ENCODE assay signal across 10 mouse cellular contexts in the genomic region with DNA sequence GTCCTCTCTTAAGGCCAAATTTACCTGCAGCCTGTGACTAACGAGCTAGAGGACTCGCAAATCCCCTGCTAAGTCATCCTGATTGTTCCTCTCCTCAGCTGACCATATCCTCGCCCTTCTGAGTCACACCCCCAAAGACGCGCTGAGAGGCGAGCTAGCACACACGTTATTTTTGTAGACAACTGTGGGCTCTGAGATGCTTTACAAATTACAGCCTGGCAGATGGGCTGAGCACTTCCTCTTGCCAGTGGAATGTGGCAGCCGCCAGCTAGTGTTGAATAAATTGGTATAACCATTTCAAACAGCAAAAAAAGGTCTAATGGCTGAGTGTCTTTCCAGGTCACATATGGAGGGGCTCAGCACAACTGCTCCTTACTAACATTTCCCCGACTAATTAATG.
DNase-seq lines count a peak whose midpoint lies in the region; ATAC-seq and TF ChIP-seq lines count a peak whose summit lies in the region.
"Had no signal": no experiment of that assay in that cellular context is flagged by ENCODE, and none has a peak within 500 bp of the region (broad histone marks: within the 10 kb centered on the region; RNA-seq: fewer than 3 reads in every experiment).

No protein-coding gene starts in this region.

- no peaks in the 10 kb centered on the region for H3K27me3 ChIP-seq in heart, adult 2 months (ENCODE audit: control insufficient read depth, insufficient read depth, low read length)
- no peaks in the 10 kb centered on the region for H3K27me3 ChIP-seq in hindbrain, embryonic 13.5 days

- 0 out of 2 replicates have a peak overlapping the region, but pooled peaks have one; percentile 2 for H3K27ac ChIP-seq in heart, adult 2 months
- H3K27ac ChIP-seq in hindbrain, embryonic 13.5 days, result no peak overlapping the region

- H3K4me2 ChIP-seq in hindbrain, embryonic 13.5 days, result no peak overlapping the region
- H3K4me2 ChIP-seq: lung, embryonic 14.5 days had no signal

- intact Hi-C loops in heart, adult 2 months (cut with DNase I), result no loop called here
- intact Hi-C loops in heart, postnatal 25 days (cut with DNase I), result no loop called here

- H3K79me2 ChIP-seq in heart, adult 2 months (replicated peaks; ENCODE audit: control insufficient read depth, insufficient read depth, low read length), result no peaks in the 10 kb centered on the region

- peak in 1 of 2 experiments; percentile 18 for DNase-seq in heart, adult 2 months
- no peak for DNase-seq in heart, postnatal 25 days (ENCODE audit: low spot score)
- DNase-seq in cerebellum, postnatal 14 days, result peak; percentile 50 to 60
- peak; percentile 78 for DNase-seq in layer of hippocampus, adult 9-11 months
- DNase-seq in right cerebral cortex, postnatal 36 days (ENCODE audit: low spot score in 2 of 2), result peak; percentile 63 to 83
- no peak for DNase-seq in ovary, postnatal 14 days (ENCODE audit: low spot score)
- DNase-seq in embryo, embryonic 10 days (ENCODE audit: low spot score), result no peak
- DNase-seq: lung, embryonic 14.5 days; thymus, adult 18-20 months had no signal

- H3K4me3 ChIP-seq in heart, adult 2 months, result no peak overlapping the region
- no peak overlapping the region for H3K4me3 ChIP-seq in hindbrain, embryonic 13.5 days

- no peak for ATAC-seq in hindbrain, embryonic 13.5 days (ENCODE audit: low FRiP score)

- H3K9me3 ChIP-seq in hindbrain, embryonic 13.5 days, result no peaks in the 10 kb centered on the region

- peaks cover 3% of the 10 kb centered on the region for H3K36me3 ChIP-seq in heart, adult 2 months (ENCODE audit: control insufficient read depth, insufficient read depth, low read length)
- peaks cover 78% of the 10 kb centered on the region for H3K36me3 ChIP-seq in hindbrain, embryonic 13.5 days

- 0 out of 2 replicates have a peak, but pooled peaks have one; percentile 16 for TF ChIP-seq EP300 in heart, adult 2 months (IDR thresholded peaks at IDR 0.05; ENCODE audit: insufficient read depth, low read depth, low read length)

- no peaks in the 10 kb centered on the region for H3K4me1 ChIP-seq in heart, adult 2 months (ENCODE audit: control insufficient read depth, insufficient read depth, low read length)
- no peaks in the 10 kb centered on the region; the same call in 1 of the 2 replicates for H3K4me1 ChIP-seq in hindbrain, embryonic 13.5 days (replicated peaks)

- WGBS in heart, adult 2 months, result 54% methylated on average over 9 of the region's 9 CpGs
- WGBS in hindbrain, embryonic 13.5 days, result 89% methylated on average over 9 of the region's 9 CpGs

- TF ChIP-seq CTCF in heart, adult 2 months (IDR thresholded peaks at IDR 0.05), result no peak

- TF ChIP-seq POLR2A in heart, adult 2 months (IDR thresholded peaks at IDR 0.05; ENCODE audit: insufficient read depth, low read depth, low read length), result no peak

- H3K9ac ChIP-seq in heart, adult 2 months (ENCODE audit: low read depth, low read length), result no peak overlapping the region
- no peak overlapping the region for H3K9ac ChIP-seq in hindbrain, embryonic 13.5 days
- H3K9ac ChIP-seq: lung, embryonic 14.5 days had no signal

Comparison
In these comparisons a context has a peak if more than half of its experiments do, and no peak if none do; other contexts are left out.
1. DNase-seq: peak in cerebellum, postnatal 14 days (2 of 2), layer of hippocampus, adult 9-11 months (single experiment) and right cerebral cortex, postnatal 36 days (2 of 2); none in heart, postnatal 25 days (single experiment), ovary, postnatal 14 days (single experiment) and embryo, embryonic 10 days (single experiment).